Mouse (Mus musculus) heart, adult 10 weeks (tissue): Measurements from ENCODE around the gene Asdurf. TPM values are rescaled to one million over a fixed set of nuclear protein-coding genes. Genes with fewer than 3 reads are reported as not detected.

Experiments
- polyA plus RNA-seq: library from polyadenylated mRNA; stranded (reverse); fragments of 350-450 nt; fragmentation: Illumina TruSeq; extraction: RNeasy Lipid Tissue Mini Kit (QIAGEN cat#74804); gene quantifications from one replicate; pipeline ENCODE4 v1.2.3, GENCODE M21; 2014; ENCODE audit warnings: low read depth, low replicate concordance

Gene Asdurf
- not detected for polyA plus RNA-seq

GRCm38 (mm10) chr1:53352327-53353261 is at the start of gene Asdurf, which contains the start of the genes Gm28551 and Asnsd1:
Gene Asdurf (minus strand): TSS chr1:53352619.
Gene Gm28551 (minus strand): TSS chr1:53352667.
Gene Asnsd1 (minus strand): TSS chr1:53352752.

GRCm38 (mm10) chr1:53312989-53313967 is 39.1 kb downstream of the Asdurf start, which contains the start of gene Osgepl1:
Gene Osgepl1 (plus strand): TSS chr1:53313624.

Other genes starting within 250 kb of the Asdurf start
- not detected for gene 1700019A02Rik, start 165.0 kb downstream of the Asdurf start, polyA plus RNA-seq
- 3.5 TPM for gene Pms1, start 55.6 kb downstream of the Asdurf start, polyA plus RNA-seq
- 16.7 TPM for gene Ormdl1, start 55.5 kb downstream of the Asdurf start, polyA plus RNA-seq
- not detected for gene Gm28778, start 55.5 kb downstream of the Asdurf start, polyA plus RNA-seq
- gene Osgepl1, start 39.0 kb downstream of the Asdurf start, polyA plus RNA-seq = 78.7 TPM
- not detected for gene Gm28551, start within 50 bp of the Asdurf start, polyA plus RNA-seq
- 83.3 TPM for gene Asnsd1, start 133 bp upstream of the Asdurf start, polyA plus RNA-seq